ENCODE assay signal across 20 mouse cellular contexts in genomic region chr8:90224172-90224571, GRCm38 (mm10).
DNase-seq lines count a peak whose midpoint lies in the region; TF ChIP-seq lines count a peak whose summit lies in the region.
"Had no signal": no experiment of that assay in that cellular context is flagged by ENCODE, and none has a peak within 500 bp of the region (broad histone marks: within the 10 kb centered on the region; RNA-seq: fewer than 3 reads in every experiment).

No protein-coding gene starts in this region.

- H3K4me1 ChIP-seq in ES-E14 (ENCODE audit: control insufficient read depth in 2 of 2, insufficient read depth in 2 of 2, low read length in 2 of 2, poor library complexity in 1 of 2), result peaks cover 0 to 1% of the 10 kb centered on the region in 2 experiments; a peak in 1 of 4 replicates
- H3K4me1 ChIP-seq: embryonic facial prominence, embryonic 13.5 days; embryonic facial prominence, embryonic 15.5 days; forebrain, embryonic 10.5 days; forebrain, embryonic 12.5 days had no signal

- DNase-seq in ES-CJ7 (ENCODE audit: low read depth, low spot score), result peak; percentile 70
- DNase-seq in ES-E14 (ENCODE audit: low read depth, low spot score), result peak; percentile 40
- DNase-seq in WW6 (ENCODE audit: low read depth, low spot score), result peak; percentile 22
- no peak for DNase-seq in heart, adult 11 months
- no peak for DNase-seq in left cerebral cortex, postnatal 25 days (ENCODE audit: low spot score in 2 of 2)
- no peak for DNase-seq in adrenal gland, postnatal 36 days
- DNase-seq: adrenal gland, adult 8-10 months; adrenal gland, postnatal 14 days; cerebellum, adult 11 months; cerebellum, adult 18-20 months; cerebellum, adult 8-10 months; cerebellum, adult 9-11 months; cerebellum, postnatal 14 days; cerebellum, postnatal 36 days; embryo, embryonic 11 days had no signal

- H3K27ac ChIP-seq in ES-E14 (ENCODE audit: insufficient read depth, low read depth, low read length, poor library complexity, severe bottlenecking), result no peak overlapping the region
- H3K27ac ChIP-seq: embryonic facial prominence, embryonic 13.5 days; embryonic facial prominence, embryonic 15.5 days; forebrain, embryonic 10.5 days; forebrain, embryonic 12.5 days had no signal

- no peak overlapping the region for H3K4me3 ChIP-seq in ES-E14 (ENCODE audit: insufficient read depth in 1 of 2, low read depth in 1 of 2, low read length in 2 of 2, poor library complexity in 1 of 2, severe bottlenecking in 1 of 2)
- H3K4me3 ChIP-seq: embryonic facial prominence, embryonic 13.5 days; embryonic facial prominence, embryonic 15.5 days; erythroblast, embryonic 14.5 days; forebrain, embryonic 10.5 days; forebrain, embryonic 12.5 days had no signal

- intact Hi-C loops in left cerebral cortex, postnatal 25 days (cut with DNase I), result no loop called here

- no peaks in the 10 kb centered on the region for H3K36me3 ChIP-seq in ES-E14 (ENCODE audit: control insufficient read depth, insufficient read depth, low read length, poor library complexity, severe bottlenecking)
- H3K36me3 ChIP-seq: embryonic facial prominence, embryonic 13.5 days; embryonic facial prominence, embryonic 15.5 days; forebrain, embryonic 10.5 days; forebrain, embryonic 12.5 days had no signal

- in situ Hi-C loops in ES-E14 (cut with MboI; ENCODE audit: low sequenced_read_pairs in 2 of 2, unreplicated experiment in 2 of 2), result no loop called here

- H3K9ac ChIP-seq in ES-E14 (ENCODE audit: insufficient read depth, low read depth, low read length, poor library complexity, severe bottlenecking), result no peak overlapping the region
- H3K9ac ChIP-seq: embryonic facial prominence, embryonic 13.5 days; embryonic facial prominence, embryonic 15.5 days; forebrain, embryonic 12.5 days had no signal

- no peaks in the 10 kb centered on the region for H3K9me3 ChIP-seq in ES-E14 (ENCODE audit: control insufficient read depth, insufficient read depth, low read depth, low read length)
- H3K9me3 ChIP-seq: embryonic facial prominence, embryonic 13.5 days; embryonic facial prominence, embryonic 15.5 days; forebrain, embryonic 10.5 days; forebrain, embryonic 12.5 days had no signal

TF ChIP-seq in ES-E14, 5 proteins besides CTCF, POLR2A, EP300 and RAD21:
- TF ChIP-seq CHD2 (IDR thresholded peaks at IDR 0.05; ENCODE audit: low read depth, low read length) (no peak), MAFK (IDR thresholded peaks at IDR 0.05; ENCODE audit: insufficient read depth, low read depth, low read length) (no peak), ZNF384 (IDR thresholded peaks at IDR 0.05; ENCODE audit: low read depth, low read length) (no peak), HCFC1 (IDR thresholded peaks at IDR 0.05; ENCODE audit: borderline replicate concordance, insufficient read depth, low read length) (no peak)

Comparison
In these comparisons a context has a peak if more than half of its experiments do, and no peak if none do; other contexts are left out.
1. DNase-seq: peak in ES-CJ7 (single experiment), ES-E14 (single experiment) and WW6 (single experiment); none in heart, adult 11 months (single experiment), left cerebral cortex, postnatal 25 days (0 of 2) and adrenal gland, postnatal 36 days (0 of 2).